Mouse (Mus musculus) bone marrow, adult 2 months (tissue): ENCODE measurements around the gene Kirrel3.

ENCODE experiments used
- CTCF ChIP-seq: fragments of 200-500 bp; IDR thresholded peaks from 2 replicates; pipeline ENCODE4 v1.5.1; 2011; ENCODE audit warnings: low read length, control low read depth; ENCODE audit not compliant: control insufficient read depth, insufficient read depth
- POLR2A ChIP-seq: fragments of 200-500 bp; IDR thresholded peaks from 2 replicates; pipeline ENCODE4 v1.6.1; 2011; ENCODE audit warnings: low read depth, mild to moderate bottlenecking, control low read depth, low read length, borderline replicate concordance; ENCODE audit not compliant: control insufficient read depth

DNA sequence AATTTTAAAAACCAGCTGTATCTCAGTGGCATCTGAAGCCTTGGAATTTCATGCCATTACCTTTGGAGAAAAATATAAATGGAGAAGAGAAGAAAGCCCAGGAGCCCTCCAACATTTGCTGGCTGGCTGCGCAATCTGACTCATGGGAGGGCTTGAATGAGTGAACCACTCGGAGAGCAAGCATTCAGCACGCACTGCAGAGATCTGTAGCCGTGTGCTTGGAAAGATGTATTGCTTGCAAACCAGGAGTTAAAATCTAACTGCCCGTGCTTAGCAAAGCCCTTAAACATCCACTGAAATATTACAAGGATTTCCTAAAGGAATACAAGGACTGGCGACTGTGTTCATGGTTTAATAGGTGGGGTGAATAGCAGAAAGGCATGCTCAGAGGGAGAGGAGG is 316.0 kb downstream of the Kirrel3 start:
- no peak for TF ChIP-seq CTCF
- TF ChIP-seq POLR2A: no peak
